Mouse (Mus musculus): ENCODE measurements around the gene Camk1d. TPM values are rescaled to one million over a fixed set of nuclear protein-coding genes. Genes with fewer than 3 reads are reported as not detected.

Gene Camk1d
- polyA plus RNA-seq, 1 experiment from 2014 or later, result 6.7 TPM

DNA sequence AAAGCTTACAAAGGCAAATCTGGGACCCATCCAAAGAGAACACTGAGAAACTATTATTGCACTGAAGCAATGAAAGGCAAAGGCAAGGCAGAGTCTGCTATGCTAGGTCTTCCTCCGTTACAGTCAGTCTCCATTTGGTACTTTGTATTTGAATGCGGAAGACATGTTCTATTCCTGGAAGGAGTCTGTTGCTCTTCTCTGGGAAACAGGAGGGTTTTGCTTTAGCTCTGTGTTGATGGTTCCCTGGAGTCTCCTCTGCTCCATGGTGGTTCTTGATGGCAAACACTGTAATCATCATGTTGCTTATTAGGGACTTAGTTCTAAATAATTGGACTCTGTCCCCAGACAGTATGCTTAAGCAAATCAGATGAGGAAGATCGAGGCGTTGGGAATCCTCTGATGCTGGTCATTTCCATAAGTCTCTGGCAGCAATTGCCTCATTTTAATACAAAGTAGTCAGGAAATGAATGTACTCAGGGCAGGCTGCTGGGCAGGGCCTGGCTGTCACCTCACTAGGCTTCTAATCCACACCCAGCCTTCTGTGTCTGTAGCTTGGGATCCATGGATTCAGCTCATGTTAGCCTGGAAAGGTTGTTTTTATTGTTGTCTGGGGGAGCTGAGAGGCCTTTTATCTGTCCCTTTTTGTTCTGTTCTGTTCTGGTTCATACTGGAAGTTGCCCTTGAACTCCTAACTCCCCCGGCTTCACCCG is 129.8 kb downstream of the Camk1d start:
- Histone ChIP-seq H3K36me3 (replicated peaks; ENCODE audit: control insufficient read depth, insufficient read depth) (no peaks in the 10 kb centered on the region), H3K4me3 (replicated peaks; ENCODE audit: low read length) (no peak overlapping the region), H3K4me1 (replicated peaks; ENCODE audit: control insufficient read depth, insufficient read depth, low read length) (no peaks in the 10 kb centered on the region), H3K9me3 (ENCODE audit: control insufficient read depth, low read length) (no peaks in the 10 kb centered on the region), H3K27me3 (ENCODE audit: control insufficient read depth, insufficient read depth, low read length) (no peaks in the 10 kb centered on the region), H3K27ac (no peak overlapping the region), H3K4me2 (replicated peaks) (no peak overlapping the region), H3K9ac (no peak overlapping the region)
- WGBS, result 66% methylated on average over 6 of the region's 6 CpGs
- DNase-seq (ENCODE audit: low spot score) (no peak), ATAC-seq (ENCODE audit: low FRiP score) (peak; percentile 60; the same call in 1 of the 2 replicates)

DNA sequence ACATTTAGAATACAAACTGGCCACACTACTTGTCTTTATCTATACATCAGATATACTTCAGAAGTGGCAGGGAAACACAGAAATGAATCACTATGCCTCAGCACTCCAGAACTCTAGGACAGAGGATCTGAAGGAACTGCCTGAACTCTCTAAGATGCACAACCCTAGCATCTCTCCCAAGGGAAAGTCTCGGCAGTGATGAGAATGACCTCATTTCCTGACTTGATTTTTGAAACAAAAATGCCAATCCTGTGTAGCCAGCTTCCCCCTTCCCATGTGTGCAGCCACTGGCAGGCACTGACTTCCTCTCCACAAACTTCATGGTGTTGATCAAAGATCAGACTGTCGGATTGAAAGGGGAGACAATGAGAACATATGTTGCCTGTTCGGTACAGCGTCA is 134.9 kb downstream of the Camk1d start:
- no peak for ATAC-seq (ENCODE audit: low FRiP score)
- H3K27ac ChIP-seq, result no peak overlapping the region
- peaks cover 6% of the 10 kb centered on the region; the same call in 1 of the 2 replicates for H3K4me1 ChIP-seq (replicated peaks; ENCODE audit: control insufficient read depth, insufficient read depth, low read length)
- H3K36me3 ChIP-seq (replicated peaks; ENCODE audit: control insufficient read depth, insufficient read depth), result no peaks in the 10 kb centered on the region
- no peaks in the 10 kb centered on the region for H3K27me3 ChIP-seq (ENCODE audit: control insufficient read depth, insufficient read depth, low read length)
- 69% methylated on average over 4 of the region's 4 CpGs for WGBS
- H3K9me3 ChIP-seq (ENCODE audit: control insufficient read depth, low read length), result no peaks in the 10 kb centered on the region
- no peak for DNase-seq (ENCODE audit: low spot score)
- no peak overlapping the region for H3K4me2 ChIP-seq (replicated peaks)
- no peak overlapping the region for H3K4me3 ChIP-seq (replicated peaks; ENCODE audit: low read length)
- H3K9ac ChIP-seq, result no peak overlapping the region

DNA sequence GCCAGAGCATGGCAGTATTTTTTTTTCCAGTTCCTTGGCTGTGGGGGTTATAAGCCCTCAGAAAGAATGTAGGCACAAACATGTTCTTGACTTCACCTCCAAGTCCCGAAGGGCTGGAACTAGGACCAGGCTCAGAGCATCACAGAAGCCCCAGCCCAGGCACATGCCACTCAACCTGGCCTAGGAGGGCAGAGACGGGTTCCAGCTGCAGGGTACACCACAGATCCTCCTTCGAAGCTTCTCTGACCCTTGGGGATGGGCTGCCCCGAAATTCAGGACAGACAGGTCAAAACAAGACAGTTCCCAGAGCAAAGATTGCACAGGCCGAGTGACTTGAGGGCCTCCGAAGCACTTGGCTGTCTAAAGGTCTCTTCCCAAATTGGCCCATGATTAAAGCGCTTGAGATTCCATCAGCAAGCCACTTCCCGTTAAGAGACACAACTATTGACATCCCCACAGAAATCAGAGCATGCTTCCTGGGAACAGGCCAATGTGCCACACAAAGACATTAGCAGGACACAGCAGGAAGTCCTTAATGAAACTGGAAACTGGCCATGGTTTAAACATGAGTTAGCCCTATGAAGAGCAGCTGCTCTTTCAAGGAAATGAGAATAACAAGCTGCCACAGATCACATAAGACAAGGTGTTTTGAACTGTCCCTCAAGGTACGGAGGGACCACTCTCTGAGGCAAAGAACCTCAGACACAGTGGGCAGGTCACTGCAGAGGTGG is 136.8 kb downstream of the Camk1d start:
- DNase-seq (ENCODE audit: low spot score), result peak; percentile 66
- whole genome bisulfite sequencing, result 51% methylated on average over 9 of the region's 9 CpGs
- H3K27ac ChIP-seq, result peak overlapping the region; percentile 15

DNA sequence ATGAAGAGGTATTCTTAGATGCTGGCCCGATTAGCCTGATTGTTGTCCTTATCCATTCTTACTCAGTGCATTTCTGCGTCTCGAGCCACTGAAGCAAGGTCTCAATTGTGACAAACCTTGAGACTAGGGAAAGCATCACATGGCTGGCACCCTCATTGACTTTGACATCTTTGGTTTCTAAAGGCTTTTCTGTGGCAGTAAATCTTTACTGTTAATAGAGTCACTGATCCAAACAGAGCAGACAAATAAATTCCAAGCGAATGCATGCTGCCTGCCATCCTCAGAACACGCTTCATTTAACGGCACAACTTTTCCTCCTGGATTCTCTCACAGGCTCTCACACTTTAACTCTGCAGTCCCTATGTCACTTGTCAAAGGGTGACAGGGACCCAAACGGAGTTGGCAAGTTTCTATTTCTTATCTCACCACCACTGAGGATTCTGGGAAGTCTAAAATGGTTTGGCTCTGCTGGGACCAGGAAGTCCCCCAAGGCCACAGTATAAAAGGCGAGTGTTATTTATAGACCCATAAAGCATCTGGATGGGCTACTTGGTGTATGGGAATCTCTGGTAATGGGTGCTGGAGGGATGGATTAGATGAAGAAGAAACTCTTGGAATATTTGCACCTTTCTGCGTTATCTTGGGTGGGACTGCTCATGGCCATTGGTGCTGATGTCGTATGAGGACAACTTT is 141.9 kb downstream of the Camk1d start:
- Histone ChIP-seq H3K4me2 (replicated peaks) (no peak overlapping the region), H3K4me1 (replicated peaks; ENCODE audit: control insufficient read depth, insufficient read depth, low read length) (peaks cover 12% of the 10 kb centered on the region; the same call in 1 of the 2 replicates), H3K4me3 (replicated peaks; ENCODE audit: low read length) (no peak overlapping the region), H3K27ac (no peak overlapping the region), H3K9me3 (ENCODE audit: control insufficient read depth, low read length) (no peaks in the 10 kb centered on the region), H3K27me3 (ENCODE audit: control insufficient read depth, insufficient read depth, low read length) (no peaks in the 10 kb centered on the region), H3K36me3 (replicated peaks; ENCODE audit: control insufficient read depth, insufficient read depth) (no peaks in the 10 kb centered on the region), H3K9ac (no peak overlapping the region)
- DNase-seq (ENCODE audit: low spot score) (no peak), ATAC-seq (ENCODE audit: low FRiP score) (no peak)
- WGBS, result 52% methylated on average over 10 of the region's 10 CpGs

More for the DNA sequence above, 136.8 kb downstream of the Camk1d start:
- ATAC-seq (ENCODE audit: low FRiP score), result peak; percentile 67; the same call in 1 of the 2 replicates
- H3K4me1 ChIP-seq (replicated peaks; ENCODE audit: control insufficient read depth, insufficient read depth, low read length), result peaks cover 6% of the 10 kb centered on the region; the same call in 1 of the 2 replicates
- no peaks in the 10 kb centered on the region for H3K36me3 ChIP-seq (replicated peaks; ENCODE audit: control insufficient read depth, insufficient read depth)
- no peaks in the 10 kb centered on the region for H3K27me3 ChIP-seq (ENCODE audit: control insufficient read depth, insufficient read depth, low read length)
- H3K9ac ChIP-seq, result no peak overlapping the region
- no peak overlapping the region for H3K4me2 ChIP-seq (replicated peaks)
- no peak overlapping the region for H3K4me3 ChIP-seq (replicated peaks; ENCODE audit: low read length)
- no peaks in the 10 kb centered on the region for H3K9me3 ChIP-seq (ENCODE audit: control insufficient read depth, low read length)

DNA sequence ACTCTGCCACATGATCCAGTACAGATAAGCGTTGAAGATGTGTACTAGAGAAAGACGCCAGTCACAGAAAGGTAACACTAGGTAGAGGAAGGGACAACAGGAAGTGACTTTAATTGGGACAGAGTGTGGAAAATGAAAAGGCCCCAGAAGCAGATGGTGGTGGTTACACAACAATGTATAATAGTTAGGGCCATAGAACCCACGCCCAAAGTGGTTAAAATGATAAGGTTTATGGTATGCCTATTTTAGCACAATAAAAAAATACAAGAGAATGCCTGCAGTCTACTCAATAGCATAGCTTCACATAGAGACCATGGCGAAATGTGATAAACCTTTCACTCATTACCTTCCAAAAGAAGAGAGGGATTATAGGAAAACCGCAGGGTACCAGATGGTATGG is 147.7 kb downstream of the Camk1d start:
- H3K4me2 ChIP-seq (replicated peaks), result no peak overlapping the region
- DNase-seq (ENCODE audit: low spot score) (no peak), ATAC-seq (ENCODE audit: low FRiP score) (no peak)
- H3K36me3 ChIP-seq (replicated peaks; ENCODE audit: control insufficient read depth, insufficient read depth), result no peaks in the 10 kb centered on the region
- 87% methylated on average over 5 of the region's 5 CpGs for WGBS
- H3K27me3 ChIP-seq (ENCODE audit: control insufficient read depth, insufficient read depth, low read length), result no peaks in the 10 kb centered on the region
- no peak overlapping the region for H3K27ac ChIP-seq
- no peaks in the 10 kb centered on the region for H3K9me3 ChIP-seq (ENCODE audit: control insufficient read depth, low read length)
- H3K9ac ChIP-seq, result no peak overlapping the region
- peaks cover 9% of the 10 kb centered on the region; the same call in 1 of the 2 replicates for H3K4me1 ChIP-seq (replicated peaks; ENCODE audit: control insufficient read depth, insufficient read depth, low read length)
- no peak overlapping the region for H3K4me3 ChIP-seq (replicated peaks; ENCODE audit: low read length)

DNA sequence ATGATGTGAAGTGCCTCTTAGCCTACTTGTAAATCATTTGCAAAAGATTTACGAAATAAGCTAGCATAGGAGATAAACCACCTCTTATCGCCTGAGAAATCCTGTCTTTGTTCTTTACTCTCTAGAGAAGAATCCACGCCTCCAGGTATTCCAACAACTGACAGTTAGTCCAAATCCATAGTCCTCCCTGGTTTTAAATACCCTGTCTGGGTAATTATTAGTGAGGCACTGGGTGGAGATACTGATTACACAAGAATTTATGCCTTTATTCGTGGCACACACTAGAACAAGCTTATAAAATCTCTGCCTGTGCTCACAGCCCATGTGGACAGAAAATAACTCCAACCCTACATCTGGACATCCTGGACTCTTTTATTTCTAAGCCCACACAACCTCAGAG is 150.6 kb downstream of the Camk1d start:
- H3K4me3 ChIP-seq (replicated peaks; ENCODE audit: low read length), result no peak overlapping the region
- no peak overlapping the region for H3K9ac ChIP-seq
- DNase-seq (ENCODE audit: low spot score), result no peak
- no peaks in the 10 kb centered on the region for H3K36me3 ChIP-seq (replicated peaks; ENCODE audit: control insufficient read depth, insufficient read depth)
- no peak overlapping the region for H3K4me2 ChIP-seq (replicated peaks)
- no peaks in the 10 kb centered on the region for H3K9me3 ChIP-seq (ENCODE audit: control insufficient read depth, low read length)
- no peaks in the 10 kb centered on the region for H3K27me3 ChIP-seq (ENCODE audit: control insufficient read depth, insufficient read depth, low read length)
- H3K27ac ChIP-seq, result no peak overlapping the region
- H3K4me1 ChIP-seq (replicated peaks; ENCODE audit: control insufficient read depth, insufficient read depth, low read length), result no peaks in the 10 kb centered on the region
- WGBS, result 89% methylated on average over 4 of the region's 4 CpGs
- no peak for ATAC-seq (ENCODE audit: low FRiP score)

DNA sequence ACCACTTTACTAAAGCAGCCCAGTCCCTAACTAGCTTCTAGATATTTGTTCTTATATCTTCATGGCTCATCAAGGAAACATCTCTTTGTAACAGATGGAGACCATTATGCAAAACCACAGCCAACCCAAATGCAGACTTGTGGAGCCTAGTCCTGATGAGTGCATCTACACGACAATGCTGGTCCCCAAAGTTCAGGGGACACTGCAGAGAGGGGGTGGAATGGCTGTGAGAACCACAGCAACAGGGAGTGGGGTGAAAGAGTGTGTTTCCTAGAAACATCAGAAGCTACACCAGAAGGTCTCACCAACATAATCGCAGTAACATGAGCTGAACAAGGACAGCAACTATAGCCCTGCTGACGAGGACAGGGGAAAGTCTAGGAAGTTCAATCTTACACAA is 152.9 kb downstream of the Camk1d start:
- DNase-seq (ENCODE audit: low spot score), result no peak
- Histone ChIP-seq H3K36me3 (replicated peaks; ENCODE audit: control insufficient read depth, insufficient read depth) (no peaks in the 10 kb centered on the region), H3K27ac (no peak overlapping the region), H3K27me3 (ENCODE audit: control insufficient read depth, insufficient read depth, low read length) (no peaks in the 10 kb centered on the region), H3K4me2 (replicated peaks) (no peak overlapping the region), H3K4me1 (replicated peaks; ENCODE audit: control insufficient read depth, insufficient read depth, low read length) (no peaks in the 10 kb centered on the region), H3K9ac (no peak overlapping the region), H3K9me3 (ENCODE audit: control insufficient read depth, low read length) (no peaks in the 10 kb centered on the region), H3K4me3 (replicated peaks; ENCODE audit: low read length) (no peak overlapping the region)
- ATAC-seq (ENCODE audit: low FRiP score), result no peak
- 87% methylated on average over 3 of the region's 3 CpGs for WGBS

DNA sequence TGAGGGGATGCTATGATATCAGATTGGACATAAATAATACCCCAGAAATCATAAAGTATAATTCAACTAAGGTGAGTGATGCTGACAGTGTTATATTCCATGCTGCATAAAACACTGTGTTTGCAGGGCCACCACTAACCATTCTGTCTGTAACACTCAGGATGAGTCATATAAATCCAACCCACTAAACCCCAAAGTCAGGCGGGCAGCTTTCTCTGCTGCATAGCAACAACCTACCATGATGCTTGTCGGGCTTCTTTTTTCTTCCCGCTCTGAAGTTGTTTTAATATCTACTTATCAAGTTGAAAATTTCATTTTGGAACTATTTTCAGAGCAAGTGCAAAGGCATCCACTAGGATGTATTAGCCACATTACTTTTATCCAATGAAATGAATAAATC is 161.1 kb downstream of the Camk1d start:
- 95% methylated on average over 3 of the region's 3 CpGs for WGBS
- ATAC-seq (ENCODE audit: low FRiP score) (no peak), DNase-seq (ENCODE audit: low spot score) (no peak)
- Histone ChIP-seq H3K9ac (no peak overlapping the region), H3K36me3 (replicated peaks; ENCODE audit: control insufficient read depth, insufficient read depth) (no peaks in the 10 kb centered on the region), H3K27ac (no peak overlapping the region), H3K4me2 (replicated peaks) (no peak overlapping the region), H3K9me3 (ENCODE audit: control insufficient read depth, low read length) (no peaks in the 10 kb centered on the region), H3K4me1 (replicated peaks; ENCODE audit: control insufficient read depth, insufficient read depth, low read length) (no peaks in the 10 kb centered on the region), H3K27me3 (ENCODE audit: control insufficient read depth, insufficient read depth, low read length) (no peaks in the 10 kb centered on the region), H3K4me3 (replicated peaks; ENCODE audit: low read length) (no peak overlapping the region)

DNA sequence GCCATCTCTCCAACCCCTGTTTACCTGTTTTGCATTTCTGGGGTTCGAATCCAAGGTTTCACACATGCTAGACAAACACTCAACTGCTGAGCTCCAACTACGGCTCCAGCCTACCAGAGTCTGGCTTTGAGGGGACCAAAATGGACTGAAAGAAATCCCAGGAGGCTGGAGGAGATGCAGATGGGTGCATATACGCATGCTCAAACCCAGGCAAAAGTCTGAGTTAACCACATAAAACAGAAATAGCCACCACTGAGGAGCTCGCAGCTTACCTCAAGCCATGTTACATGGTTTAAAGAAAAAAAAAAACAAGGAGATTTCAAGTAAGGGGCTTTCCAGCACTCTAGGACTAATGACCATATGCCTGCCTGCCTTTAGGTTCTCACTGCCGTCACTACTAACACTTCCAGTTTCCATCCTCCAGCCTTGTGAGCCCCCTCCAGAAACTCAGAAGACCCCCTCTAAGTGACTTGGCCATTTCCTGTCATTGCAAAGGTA is 162.5 kb downstream of the Camk1d start:
- no peak overlapping the region for H3K9ac ChIP-seq
- no peaks in the 10 kb centered on the region for H3K36me3 ChIP-seq (replicated peaks; ENCODE audit: control insufficient read depth, insufficient read depth)
- H3K4me2 ChIP-seq (replicated peaks), result no peak overlapping the region
- no peak overlapping the region for H3K4me3 ChIP-seq (replicated peaks; ENCODE audit: low read length)
- no peaks in the 10 kb centered on the region for H3K9me3 ChIP-seq (ENCODE audit: control insufficient read depth, low read length)
- H3K27me3 ChIP-seq (ENCODE audit: control insufficient read depth, insufficient read depth, low read length), result no peaks in the 10 kb centered on the region
- H3K27ac ChIP-seq, result no peak overlapping the region
- no peak for DNase-seq (ENCODE audit: low spot score)
- no peaks in the 10 kb centered on the region for H3K4me1 ChIP-seq (replicated peaks; ENCODE audit: control insufficient read depth, insufficient read depth, low read length)
- no peak for ATAC-seq (ENCODE audit: low FRiP score)
- 96% methylated on average over 5 of the region's 5 CpGs for WGBS
